Mouse (Mus musculus) erythroblast, embryonic 14.5 days (primary cell): ENCODE measurements around the gene Vav2. TPM values are rescaled to one million over a fixed set of nuclear protein-coding genes. Genes with fewer than 3 reads are reported as not detected.

ENCODE experiments used
- H3K27me3 ChIP-seq: 2 replicates; pipeline ENCODE4 v1.6.1; 2012; ENCODE audit warnings: inconsistent platforms; ENCODE audit not compliant: control insufficient read depth
- H3K36me3 ChIP-seq: 2 replicates; pipeline ENCODE4 v1.6.1; 2012; ENCODE audit warnings: mild to moderate bottlenecking, inconsistent platforms; ENCODE audit not compliant: control insufficient read depth
- H3K4me1 ChIP-seq: 2 replicates; pipeline ENCODE4 v1.6.1; 2012; ENCODE audit warnings: inconsistent platforms; ENCODE audit not compliant: control insufficient read depth
- H3K4me3 ChIP-seq: replicated peaks from 2 replicates; pipeline ENCODE3; 2012; ENCODE audit warnings: moderate library complexity, mild to moderate bottlenecking, inconsistent platforms
- H3K9me3 ChIP-seq: 2 replicates; pipeline ENCODE4 v1.6.1; 2012; ENCODE audit warnings: low read length, inconsistent platforms, mixed read lengths; ENCODE audit not compliant: control insufficient read depth
- GATA1 ChIP-seq: IDR thresholded peaks from 2 replicates; pipeline ENCODE4 v1.6.1; 2012; ENCODE audit warnings: low read length, inconsistent platforms, mixed read lengths
- TAL1 ChIP-seq: IDR thresholded peaks from 3 replicates; pipeline ENCODE4 v1.6.1; 2012; ENCODE audit warnings: low read length, inconsistent platforms, mixed read lengths
- polyA plus RNA-seq: library from polyadenylated mRNA; stranded (reverse); fragments of >175 nt; gene quantifications from 2 replicates; pipeline ENCODE4 v1.2.3, GENCODE M21; 2012

Vav2 gene
- polyA plus RNA-seq, 1 experiment: 0.10 TPM

GRCm38 (mm10) chr2:27311606-27312005 lies 115.2 kb downstream of the Vav2 start:
- TF ChIP-seq TAL1 (no peak), GATA1 (no peak)
- Histone ChIP-seq H3K4me1 (peaks cover 5% of the 10 kb centered on the region), H3K27me3 (no peaks in the 10 kb centered on the region), H3K9me3 (no peaks in the 10 kb centered on the region), H3K36me3 (no peaks in the 10 kb centered on the region; the same call in 1 of the 2 replicates), H3K4me3 (no peak overlapping the region)

- TF ChIP-seq GATA1: no peak
- TF ChIP-seq TAL1: no peak
- no peaks in the 10 kb centered on the region; the same call in 1 of the 2 replicates for H3K36me3 ChIP-seq
Measured at GRCm38 (mm10) chr2:27310908-27311307, 115.9 kb downstream of the Vav2 start.

GRCm38 (mm10) chr2:27310221-27310620 lies 116.6 kb downstream of the Vav2 start:
- H3K4me1 ChIP-seq: peaks cover 2% of the 10 kb centered on the region; the same call in 1 of the 2 replicates
- no peak overlapping the region for H3K4me3 ChIP-seq
- no peak for TF ChIP-seq GATA1
- no peak for TF ChIP-seq TAL1
- no peaks in the 10 kb centered on the region for H3K36me3 ChIP-seq
- H3K27me3 ChIP-seq: no peaks in the 10 kb centered on the region
- H3K9me3 ChIP-seq: no peaks in the 10 kb centered on the region

More at GRCm38 (mm10) chr2:27310908-27311307, 115.9 kb downstream of the Vav2 start:
- Histone ChIP-seq H3K9me3 (no peaks in the 10 kb centered on the region), H3K4me1 (peaks cover 5% of the 10 kb centered on the region), H3K4me3 (no peak overlapping the region), H3K27me3 (no peaks in the 10 kb centered on the region)

- TF ChIP-seq TAL1: no peak
- Histone ChIP-seq H3K9me3 (no peaks in the 10 kb centered on the region), H3K4me1 (no peaks in the 10 kb centered on the region), H3K4me3 (no peak overlapping the region), H3K36me3 (no peaks in the 10 kb centered on the region), H3K27me3 (no peaks in the 10 kb centered on the region)
Measured at GRCm38 (mm10) chr2:27306628-27307027, 120.2 kb downstream of the Vav2 start.

GRCm38 (mm10) chr2:27304741-27305140 lies 122.1 kb downstream of the Vav2 start:
- H3K4me3 ChIP-seq: no peak overlapping the region
- no peaks in the 10 kb centered on the region for H3K4me1 ChIP-seq
- TF ChIP-seq TAL1 (no peak), GATA1 (no peak)
- H3K36me3 ChIP-seq: no peaks in the 10 kb centered on the region; the same call in 1 of the 2 replicates
- no peaks in the 10 kb centered on the region for H3K9me3 ChIP-seq
- no peaks in the 10 kb centered on the region for H3K27me3 ChIP-seq

- Histone ChIP-seq H3K27me3 (no peaks in the 10 kb centered on the region), H3K9me3 (no peaks in the 10 kb centered on the region), H3K36me3 (no peaks in the 10 kb centered on the region; the same call in 1 of the 2 replicates), H3K4me1 (no peaks in the 10 kb centered on the region), H3K4me3 (no peak overlapping the region)
- TF ChIP-seq GATA1 (no peak), TAL1 (no peak)
Measured at GRCm38 (mm10) chr2:27304074-27304473, 122.8 kb downstream of the Vav2 start.

- Histone ChIP-seq H3K4me1 (no peaks in the 10 kb centered on the region), H3K4me3 (no peak overlapping the region), H3K36me3 (peaks cover 7% of the 10 kb centered on the region; the same call in 1 of the 2 replicates), H3K9me3 (no peaks in the 10 kb centered on the region), H3K27me3 (no peaks in the 10 kb centered on the region)
- no peak for TF ChIP-seq TAL1
- TF ChIP-seq GATA1: no peak
Measured at GRCm38 (mm10) chr2:27301444-27302111, 125.3 kb downstream of the Vav2 start.

- no peaks in the 10 kb centered on the region for H3K9me3 ChIP-seq
- no peak overlapping the region for H3K4me3 ChIP-seq
- no peaks in the 10 kb centered on the region for H3K27me3 ChIP-seq
- TF ChIP-seq TAL1: no peak
- TF ChIP-seq GATA1: no peak
- no peaks in the 10 kb centered on the region for H3K4me1 ChIP-seq
- H3K36me3 ChIP-seq: peaks cover 10% of the 10 kb centered on the region; the same call in 1 of the 2 replicates
Measured at GRCm38 (mm10) chr2:27300725-27301443, 125.9 kb downstream of the Vav2 start.

GRCm38 (mm10) chr2:27296656-27297406 lies 130.0 kb downstream of the Vav2 start:
- TF ChIP-seq GATA1 (no peak), TAL1 (no peak)
- Histone ChIP-seq H3K4me1 (no peaks in the 10 kb centered on the region), H3K27me3 (no peaks in the 10 kb centered on the region), H3K36me3 (peaks cover 25% of the 10 kb centered on the region; the same call in 1 of the 2 replicates), H3K9me3 (no peaks in the 10 kb centered on the region), H3K4me3 (no peak overlapping the region)
